ENCODE assay signal across 9 mouse cellular contexts in the genomic region with DNA sequence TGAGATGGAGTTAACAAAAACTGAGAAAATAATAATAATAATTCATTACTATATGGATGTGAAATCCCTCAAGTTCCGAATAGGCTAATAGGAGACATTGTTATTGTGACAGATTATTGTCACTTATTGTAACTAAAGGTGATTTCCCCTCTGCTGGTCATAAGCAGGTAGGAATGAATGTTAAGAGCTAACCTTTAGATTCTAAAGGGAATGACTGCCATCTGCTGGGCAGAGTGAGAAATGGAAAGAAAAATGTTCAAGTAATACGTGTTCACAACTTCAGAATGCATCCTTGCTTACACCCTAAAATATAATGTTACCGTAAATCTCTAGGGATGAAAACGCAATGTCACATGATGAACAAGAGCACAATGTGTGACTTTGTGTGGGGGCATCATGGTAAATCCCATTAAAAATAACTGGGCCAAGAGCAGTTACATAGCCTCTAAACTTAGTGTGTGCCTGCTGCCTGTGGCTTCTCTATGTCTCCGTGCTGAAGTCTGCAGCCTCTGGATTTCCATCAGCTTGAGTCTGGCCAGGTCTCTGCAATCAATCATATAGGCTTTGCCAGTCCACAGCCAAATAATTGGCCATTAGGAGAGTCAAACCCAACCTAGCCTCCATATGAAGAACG. TPM values are rescaled to one million over a fixed set of nuclear protein-coding genes. Genes with fewer than 3 reads are reported as not detected.
DNase-seq lines count a peak whose midpoint lies in the region; ATAC-seq and TF ChIP-seq lines count a peak whose summit lies in the region.
"Had no signal": no experiment of that assay in that cellular context is flagged by ENCODE, and none has a peak within 500 bp of the region (broad histone marks: within the 10 kb centered on the region; RNA-seq: fewer than 3 reads in every experiment).

No protein-coding gene starts in this region.

- no peaks in the 10 kb centered on the region for H3K27me3 ChIP-seq in liver, adult 2 months (ENCODE audit: control insufficient read depth, insufficient read depth, low read length)
- H3K27me3 ChIP-seq in liver, embryonic 12.5 days (replicated peaks): no peaks in the 10 kb centered on the region; the same call in 1 of the 2 replicates
- no peaks in the 10 kb centered on the region for H3K27me3 ChIP-seq in heart, embryonic 11.5 days (ENCODE audit: control insufficient read depth, insufficient read depth, low read length)
- H3K27me3 ChIP-seq in midbrain, postnatal 0 days (ENCODE audit: insufficient read depth, low read length): no peaks in the 10 kb centered on the region

- H3K79me2 ChIP-seq in liver, adult 2 months (ENCODE audit: control insufficient read depth, insufficient read depth, low read length): no peaks in the 10 kb centered on the region

- peak; percentile 40 for DNase-seq in liver, adult 2 months (ENCODE audit: extremely low read depth, low read depth, low spot score)
- peak; percentile 53 for DNase-seq in ES-E14 (ENCODE audit: low read depth, low spot score)
- DNase-seq in c-Kit-positive CD71-positive TER-119-positive erythroid progenitor cells, embryonic 14.5 days (ENCODE audit: low spot score): peak; percentile 45
- peak; percentile 54 for DNase-seq in kidney, postnatal 14 days
- DNase-seq in midbrain, postnatal 0 days (ENCODE audit: low spot score): peak; percentile 91
- DNase-seq in urinary bladder, postnatal 4 days (ENCODE audit: low spot score in 2 of 2): no peak

- in situ Hi-C loops in ES-E14 (cut with MboI; ENCODE audit: low sequenced_read_pairs in 2 of 2, unreplicated experiment in 2 of 2): loop anchor here in 1 of 2 experiments (25.0 kb wide), 1 partner anchor 629 kb away; no protein-coding TSS in a partner anchor

- no peaks in the 10 kb centered on the region for H3K36me3 ChIP-seq in liver, adult 2 months (ENCODE audit: control insufficient read depth, insufficient read depth, low read length)
- no peaks in the 10 kb centered on the region for H3K36me3 ChIP-seq in liver, embryonic 12.5 days
- H3K36me3 ChIP-seq in ES-E14 (ENCODE audit: control insufficient read depth, insufficient read depth, low read length, poor library complexity, severe bottlenecking): no peaks in the 10 kb centered on the region
- no peaks in the 10 kb centered on the region for H3K36me3 ChIP-seq in heart, embryonic 11.5 days (ENCODE audit: control insufficient read depth, insufficient read depth, low read length)
- no peaks in the 10 kb centered on the region for H3K36me3 ChIP-seq in midbrain, postnatal 0 days (ENCODE audit: insufficient read depth, low read length)

- H3K9ac ChIP-seq in liver, adult 2 months (ENCODE audit: low read depth, low read length): no peak overlapping the region
- H3K9ac ChIP-seq in liver, embryonic 12.5 days: no peak overlapping the region
- H3K9ac ChIP-seq in ES-E14 (ENCODE audit: insufficient read depth, low read depth, low read length, poor library complexity, severe bottlenecking): no peak overlapping the region
- no peak overlapping the region for H3K9ac ChIP-seq in heart, embryonic 11.5 days (ENCODE audit: low read depth, low read length)
- no peak overlapping the region for H3K9ac ChIP-seq in midbrain, postnatal 0 days (replicated peaks; ENCODE audit: low read length, poor library complexity, severe bottlenecking)

- no peak overlapping the region for H3K27ac ChIP-seq in liver, adult 2 months (replicated peaks; ENCODE audit: insufficient read depth, low read depth, low read length)
- H3K27ac ChIP-seq in liver, embryonic 12.5 days: no peak overlapping the region
- H3K27ac ChIP-seq in ES-E14 (ENCODE audit: insufficient read depth, low read depth, low read length, poor library complexity, severe bottlenecking): no peak overlapping the region
- no peak overlapping the region for H3K27ac ChIP-seq in heart, embryonic 11.5 days (ENCODE audit: low read depth, low read length)
- H3K27ac ChIP-seq in midbrain, postnatal 0 days (ENCODE audit: low read depth, low read length): no peak overlapping the region

- H3K4me1 ChIP-seq in liver, adult 2 months (ENCODE audit: control insufficient read depth, insufficient read depth, low read length): no peaks in the 10 kb centered on the region; the same call in 1 of the 2 replicates
- 0 out of 2 replicates have a peak, but pooled peaks cover 3% of the 10 kb centered on the region for H3K4me1 ChIP-seq in liver, embryonic 12.5 days
- no peaks in the 10 kb centered on the region for H3K4me1 ChIP-seq in ES-E14 (ENCODE audit: control insufficient read depth in 2 of 2, insufficient read depth in 2 of 2, low read length in 2 of 2, poor library complexity in 1 of 2)
- no peaks in the 10 kb centered on the region for H3K4me1 ChIP-seq in heart, embryonic 11.5 days (ENCODE audit: control insufficient read depth, insufficient read depth, low read length)
- H3K4me1 ChIP-seq in midbrain, postnatal 0 days (ENCODE audit: insufficient read depth, low read length): no peaks in the 10 kb centered on the region

- no peaks in the 10 kb centered on the region for H3K9me3 ChIP-seq in liver, embryonic 12.5 days (replicated peaks)
- no peaks in the 10 kb centered on the region for H3K9me3 ChIP-seq in ES-E14 (ENCODE audit: control insufficient read depth, insufficient read depth, low read depth, low read length)
- no peaks in the 10 kb centered on the region for H3K9me3 ChIP-seq in heart, embryonic 11.5 days (replicated peaks; ENCODE audit: control insufficient read depth, low read length)
- H3K9me3 ChIP-seq in midbrain, postnatal 0 days (ENCODE audit: low read length): no peaks in the 10 kb centered on the region

- 25% methylated on average over 6 of the region's 6 CpGs for WGBS in liver, adult 2 months
- WGBS in liver, embryonic 12.5 days (ENCODE audit: insufficient replicate concordance): 17% methylated on average over 6 of the region's 6 CpGs
- 21% methylated on average over 6 of the region's 6 CpGs for WGBS in heart, embryonic 11.5 days (ENCODE audit: insufficient replicate concordance)
- 27% methylated on average over 6 of the region's 6 CpGs for WGBS in midbrain, postnatal 0 days

- no peak overlapping the region for H3K4me3 ChIP-seq in liver, adult 2 months (ENCODE audit: insufficient read depth, low read depth, low read length)
- no peak overlapping the region for H3K4me3 ChIP-seq in liver, embryonic 12.5 days
- no peak overlapping the region for H3K4me3 ChIP-seq in ES-E14 (ENCODE audit: insufficient read depth in 1 of 2, low read depth in 1 of 2, low read length in 2 of 2, poor library complexity in 1 of 2, severe bottlenecking in 1 of 2)
- H3K4me3 ChIP-seq in heart, embryonic 11.5 days (ENCODE audit: low read depth, low read length): no peak overlapping the region
- H3K4me3 ChIP-seq in midbrain, postnatal 0 days (ENCODE audit: low read depth, low read length): no peak overlapping the region
- H3K4me3 ChIP-seq: erythroblast, embryonic 14.5 days had no signal

- peak; percentile 50 for TF ChIP-seq CTCF in liver, adult 2 months (IDR thresholded peaks at IDR 0.05; ENCODE audit: low read depth, low read length)
- TF ChIP-seq CTCF in midbrain, postnatal 0 days (IDR thresholded peaks at IDR 0.05): peak; percentile 98

- no peak overlapping the region for H3K4me2 ChIP-seq in liver, embryonic 12.5 days
- peak overlapping the region; percentile 29; the same call in 1 of the 2 replicates for H3K4me2 ChIP-seq in heart, embryonic 11.5 days
- H3K4me2 ChIP-seq in midbrain, postnatal 0 days (ENCODE audit: low read depth, low read length, poor library complexity, severe bottlenecking): no peak overlapping the region

- ATAC-seq in liver, embryonic 12.5 days: no peak
- no peak for ATAC-seq in heart, embryonic 11.5 days (replicated peaks; ENCODE audit: insufficient number of reproducible peaks, low FRiP score, low TSS enrichment)
- peak; percentile 49; the same call in 1 of the 2 replicates for ATAC-seq in midbrain, postnatal 0 days (ENCODE audit: low FRiP score)

- no peak for TF ChIP-seq POLR2A in liver, adult 2 months (IDR thresholded peaks at IDR 0.05; ENCODE audit: extremely low read depth, insufficient read depth, low read length)

TF ChIP-seq in ES-E14, 5 proteins besides CTCF, POLR2A, EP300 and RAD21:
- no peak for TF ChIP-seq HCFC1 (IDR thresholded peaks at IDR 0.05; ENCODE audit: borderline replicate concordance, insufficient read depth, low read length)
- peak; percentile 58; the same call in 1 of the 2 replicates for TF ChIP-seq ZC3H11A (IDR thresholded peaks at IDR 0.05; ENCODE audit: borderline replicate concordance, low read depth, low read length)
- no peak for TF ChIP-seq CHD2 (IDR thresholded peaks at IDR 0.05; ENCODE audit: low read depth, low read length)

RNA-seq across cellular contexts. Expression of gene Asb5, which starts 38.2 kb away (rescaled TPM):
- 0.09 and 0.40 TPM in 2 replicates for total RNA-seq in liver, adult 2 months (2014; rRNA removed)
- 0.38 and 0.83 TPM in 2 replicates for polyA plus RNA-seq in liver, adult 2 months (2012; rRNA removed)
- 3.0 and 4.1 TPM in 2 replicates for polyA plus RNA-seq in liver, embryonic 12.5 days (2016; fragmentation: Nextera tagmentation; extraction: Ambion mirVana)
- 0.18 TPM in 1 of 2 replicates, not detected in the other for total RNA-seq in ES-E14 (2012; rRNA removed)
- 5.5 and 6.8 TPM in 2 replicates for polyA plus RNA-seq in heart, embryonic 11.5 days (2014; fragmentation: Nextera tagmentation; extraction: Ambion mirVana)
- 1.1 and 14.6 TPM in 2 replicates for total RNA-seq in midbrain, postnatal 0 days (2014; rRNA removed)
- 10.7 and 11.4 TPM in 2 replicates for polyA plus RNA-seq in midbrain, postnatal 0 days (2015; fragmentation: Nextera tagmentation; extraction: Ambion mirVana)
- polyA plus RNA-seq: erythroblast, embryonic 14.5 days had no signal

RNA-seq across cellular contexts. Expression of gene Spcs3, which starts 38.6 kb away (rescaled TPM):
- 82.3 and 83.2 TPM in 2 replicates for total RNA-seq in liver, adult 2 months (2014; rRNA removed)
- 13.5 TPM in 2 replicates for polyA plus RNA-seq in liver, adult 2 months (2012; rRNA removed)
- 97.5 and 97.7 TPM in 2 replicates for polyA plus RNA-seq in liver, embryonic 12.5 days (2016; fragmentation: Nextera tagmentation; extraction: Ambion mirVana)
- total RNA-seq in ES-E14 (2012; rRNA removed): 78.5 and 98.1 TPM in 2 replicates
- polyA plus RNA-seq in heart, embryonic 11.5 days (2014; fragmentation: Nextera tagmentation; extraction: Ambion mirVana): 71.1 and 77.9 TPM in 2 replicates
- total RNA-seq in midbrain, postnatal 0 days (2014; rRNA removed): 31.8 and 39.3 TPM in 2 replicates
- polyA plus RNA-seq in midbrain, postnatal 0 days (2015; fragmentation: Nextera tagmentation; extraction: Ambion mirVana): 33.4 and 33.9 TPM in 2 replicates

Comparison
In these comparisons a context has a peak if more than half of its experiments do, and no peak if none do; other contexts are left out.
1. DNase-seq: peak in liver, adult 2 months (single experiment), ES-E14 (single experiment), c-Kit-positive CD71-positive TER-119-positive erythroid progenitor cells, embryonic 14.5 days (single experiment), kidney, postnatal 14 days (single experiment) and midbrain, postnatal 0 days (single experiment); none in urinary bladder, postnatal 4 days (0 of 2).